Mouse (Mus musculus): Measurements from ENCODE around the gene Rnf114.

Gene Rnf114

DNA sequence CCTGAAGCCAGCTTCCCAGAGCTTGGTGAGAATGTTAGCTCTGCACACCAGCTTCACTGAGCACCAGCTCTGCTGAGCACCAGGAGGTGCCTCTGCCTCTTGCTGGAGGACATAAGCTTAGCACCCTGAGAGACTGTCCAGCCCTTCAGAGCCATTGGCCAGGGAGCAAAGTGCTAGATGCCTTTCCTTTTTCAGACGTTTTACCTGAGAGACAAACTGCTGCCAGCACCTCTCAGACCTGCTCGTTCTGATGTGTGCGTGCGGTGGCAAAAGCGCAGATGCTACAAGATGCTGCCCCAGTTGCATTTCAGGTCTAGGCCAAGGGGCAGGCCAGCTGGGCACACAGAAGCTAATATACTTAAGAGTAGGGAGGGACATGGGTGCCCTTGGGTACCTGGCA, 16.8 kb upstream of the Rnf114 start:
- DNase-seq = no peak

DNA sequence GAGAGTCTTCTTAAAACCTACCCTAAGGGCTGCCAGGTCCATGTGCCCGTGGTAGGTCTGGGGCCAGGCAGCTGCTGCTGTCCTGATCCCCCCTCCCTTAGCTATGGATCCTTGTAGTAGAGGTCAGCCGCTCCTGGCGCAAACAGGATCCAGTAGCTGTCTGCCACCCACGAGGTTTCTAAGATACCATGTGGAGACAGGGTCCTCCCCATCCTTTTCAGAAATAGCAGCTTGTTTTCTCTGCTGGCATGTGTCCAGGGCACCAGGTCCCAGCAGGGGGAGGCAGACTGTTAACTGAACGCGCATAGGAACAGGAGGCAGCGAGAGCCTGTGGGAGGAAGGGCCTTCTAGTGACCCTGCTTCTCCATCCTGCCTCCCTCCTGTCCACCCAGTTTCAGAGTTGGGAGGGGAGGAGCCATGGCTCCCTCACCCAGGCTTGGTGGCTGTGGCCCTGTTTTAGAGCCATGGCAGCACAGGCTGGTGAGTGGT, 16.2 kb upstream of the Rnf114 start:
- peak; percentile 54 for DNase-seq

DNA sequence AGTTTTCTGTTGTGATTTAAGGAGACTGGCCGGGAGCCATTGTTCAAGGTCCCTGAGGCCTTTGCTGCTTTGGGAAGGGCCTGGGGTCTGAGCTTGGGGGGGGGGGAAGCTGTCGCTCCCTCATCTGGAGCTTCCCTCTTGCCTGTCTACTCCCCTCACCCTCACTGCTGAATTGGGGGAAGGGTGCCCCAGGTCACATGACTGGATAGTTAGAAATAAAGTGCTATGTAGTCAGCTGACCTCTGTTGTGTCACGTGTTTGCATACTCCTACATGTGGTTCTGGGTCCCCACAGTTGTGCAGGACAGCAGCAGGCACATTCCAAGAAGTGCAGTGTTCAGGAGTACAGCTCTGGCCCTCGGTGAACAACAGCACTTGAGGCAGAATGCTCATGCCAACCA, 15.7 kb upstream of the Rnf114 start:
- no peak for DNase-seq

DNA sequence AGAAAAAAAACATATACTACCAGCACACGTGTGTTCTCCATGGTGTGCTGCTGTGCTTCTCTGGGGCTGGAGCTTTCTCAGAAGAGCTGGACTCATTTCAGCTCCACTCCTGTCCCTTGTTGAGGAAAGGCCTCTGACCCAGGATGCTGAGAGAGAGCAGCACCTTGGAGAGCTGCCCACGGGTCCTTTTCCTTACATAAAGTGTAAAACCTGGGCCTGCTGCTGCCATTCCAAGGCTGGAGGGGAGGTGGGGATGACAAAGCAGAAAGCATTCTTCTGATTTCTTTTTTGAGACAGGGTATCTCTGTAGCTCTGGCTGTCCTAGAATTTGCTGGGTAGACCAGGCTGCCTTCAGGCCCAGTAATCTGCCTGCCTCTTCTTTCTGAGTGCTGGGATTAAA, 14.3 kb upstream of the Rnf114 start:
- no peak for DNase-seq

DNA sequence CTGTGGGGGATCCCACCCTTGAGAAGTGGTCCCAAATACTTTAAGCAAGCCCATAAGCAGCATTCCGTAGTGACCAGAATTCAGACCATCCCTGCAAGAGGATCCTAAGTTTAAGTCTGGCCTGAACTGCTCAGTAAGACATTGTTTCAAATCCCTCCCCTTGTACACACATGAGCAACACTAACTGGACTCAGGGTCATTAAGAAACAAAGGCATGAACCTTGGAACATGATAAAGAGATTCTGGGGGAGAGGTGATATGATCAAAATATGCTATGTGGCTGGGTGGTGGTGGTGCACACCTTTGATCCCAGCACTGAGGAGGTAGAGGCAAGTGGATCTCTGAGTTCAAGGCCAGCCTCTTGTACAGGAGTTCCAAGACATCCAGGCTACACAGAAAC, 12.9 kb upstream of the Rnf114 start:
- no peak for DNase-seq

DNA sequence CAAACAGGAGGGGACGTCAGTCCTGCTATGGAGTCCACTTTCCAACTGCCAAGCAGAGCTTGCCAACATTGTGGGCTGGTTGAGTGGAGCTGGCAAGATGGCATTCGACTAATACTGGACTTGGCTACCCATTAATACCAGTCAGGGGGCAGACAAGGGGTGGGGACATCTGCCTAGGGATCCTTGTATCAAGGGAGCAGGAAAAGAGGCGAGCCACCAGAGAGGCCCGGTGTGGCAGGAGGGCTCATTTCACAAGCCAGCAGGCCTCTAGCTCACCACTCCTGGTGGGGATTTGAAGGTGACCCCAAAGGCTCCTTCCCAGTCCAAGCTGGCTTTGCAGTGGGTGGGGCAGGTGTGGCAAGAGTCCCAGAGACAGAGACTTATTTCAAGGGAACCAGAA, 9.8 kb upstream of the Rnf114 start:
- no peak for DNase-seq

DNA sequence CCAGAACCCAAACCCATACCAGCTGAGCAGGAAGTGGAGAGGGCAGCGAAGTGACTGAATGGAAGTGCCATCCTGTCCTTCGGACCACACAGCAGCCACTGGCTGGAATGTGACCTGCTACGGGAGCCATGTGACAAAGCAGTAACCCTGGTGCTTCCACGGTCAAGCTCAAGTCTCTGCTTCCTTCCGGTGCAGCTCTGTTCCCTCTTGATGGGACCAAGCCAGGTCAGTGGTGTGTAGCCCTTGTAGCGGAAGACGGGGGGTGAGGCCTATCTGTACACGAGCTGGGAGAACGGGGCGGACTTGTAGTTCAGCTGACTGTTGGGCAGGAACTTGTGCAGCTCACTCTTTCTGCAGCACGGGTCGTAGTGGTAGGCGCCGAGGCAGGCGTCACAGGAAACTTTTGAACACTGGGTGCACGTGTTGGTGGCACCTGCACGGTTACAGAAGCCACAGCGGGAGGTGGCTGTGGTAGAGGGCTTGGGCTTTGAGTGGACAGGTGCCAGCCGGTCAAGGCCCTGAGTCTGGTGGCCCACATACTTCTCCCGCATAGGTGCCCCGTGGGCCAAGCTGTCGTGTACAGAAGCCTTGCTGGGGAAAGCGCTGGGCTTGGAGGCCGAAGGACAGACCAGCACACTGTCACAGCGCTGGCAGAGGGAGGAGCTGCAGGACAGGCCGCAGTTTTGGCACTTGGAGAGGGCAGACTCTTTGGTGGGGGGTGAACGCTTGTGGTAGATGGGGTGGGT, 9.2 kb upstream of the Rnf114 start:
- DNase-seq = peak; percentile 76

DNA sequence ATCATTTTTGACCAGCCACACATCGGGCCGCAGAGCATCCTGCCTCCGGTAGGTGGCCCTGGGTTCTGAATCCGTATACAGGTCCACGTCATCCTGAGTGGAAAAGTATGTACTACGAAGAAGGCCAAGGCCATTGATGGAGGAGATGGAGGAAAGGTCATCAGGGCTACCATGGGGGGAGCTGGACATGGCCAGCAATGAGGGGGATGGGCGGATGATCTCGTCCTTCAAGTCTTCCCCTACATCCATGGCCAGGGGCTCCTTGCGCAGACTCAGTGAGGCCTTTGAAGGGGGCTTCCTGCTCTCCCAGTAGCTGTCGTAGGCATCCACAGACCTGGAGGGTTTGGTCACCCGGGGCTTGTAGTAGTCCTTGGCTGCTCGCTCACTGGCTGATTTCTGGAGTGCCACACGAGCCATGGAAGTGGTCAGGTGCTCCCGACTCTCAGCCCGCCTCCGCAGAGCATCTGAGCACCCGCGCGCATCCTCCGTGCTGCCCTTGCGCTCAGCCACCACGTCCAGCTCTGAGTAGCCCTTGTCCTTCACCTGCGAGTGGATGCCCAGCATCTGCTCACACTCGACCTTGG, 8.5 kb upstream of the Rnf114 start:
- DNase-seq = no peak

DNA sequence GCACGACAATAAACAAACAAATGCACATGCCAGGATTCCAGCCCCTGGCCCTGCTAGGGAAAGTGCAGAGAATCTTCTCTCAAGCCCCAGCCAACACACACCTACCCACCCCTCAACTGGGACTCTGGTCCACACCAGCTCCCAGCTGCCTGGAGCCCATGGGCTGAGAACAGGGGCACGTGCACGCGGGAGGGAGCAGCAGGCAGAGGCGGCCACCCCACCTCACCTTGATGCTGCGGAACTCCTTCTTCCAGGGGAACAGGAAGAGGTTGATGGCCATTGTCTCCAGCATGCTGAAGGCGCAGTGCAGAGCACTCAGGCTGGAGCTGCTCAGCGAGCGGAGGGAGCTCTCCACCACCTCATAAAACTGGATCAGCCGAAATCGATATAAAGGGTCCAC, 7.5 kb upstream of the Rnf114 start:
- no peak for DNase-seq

DNA sequence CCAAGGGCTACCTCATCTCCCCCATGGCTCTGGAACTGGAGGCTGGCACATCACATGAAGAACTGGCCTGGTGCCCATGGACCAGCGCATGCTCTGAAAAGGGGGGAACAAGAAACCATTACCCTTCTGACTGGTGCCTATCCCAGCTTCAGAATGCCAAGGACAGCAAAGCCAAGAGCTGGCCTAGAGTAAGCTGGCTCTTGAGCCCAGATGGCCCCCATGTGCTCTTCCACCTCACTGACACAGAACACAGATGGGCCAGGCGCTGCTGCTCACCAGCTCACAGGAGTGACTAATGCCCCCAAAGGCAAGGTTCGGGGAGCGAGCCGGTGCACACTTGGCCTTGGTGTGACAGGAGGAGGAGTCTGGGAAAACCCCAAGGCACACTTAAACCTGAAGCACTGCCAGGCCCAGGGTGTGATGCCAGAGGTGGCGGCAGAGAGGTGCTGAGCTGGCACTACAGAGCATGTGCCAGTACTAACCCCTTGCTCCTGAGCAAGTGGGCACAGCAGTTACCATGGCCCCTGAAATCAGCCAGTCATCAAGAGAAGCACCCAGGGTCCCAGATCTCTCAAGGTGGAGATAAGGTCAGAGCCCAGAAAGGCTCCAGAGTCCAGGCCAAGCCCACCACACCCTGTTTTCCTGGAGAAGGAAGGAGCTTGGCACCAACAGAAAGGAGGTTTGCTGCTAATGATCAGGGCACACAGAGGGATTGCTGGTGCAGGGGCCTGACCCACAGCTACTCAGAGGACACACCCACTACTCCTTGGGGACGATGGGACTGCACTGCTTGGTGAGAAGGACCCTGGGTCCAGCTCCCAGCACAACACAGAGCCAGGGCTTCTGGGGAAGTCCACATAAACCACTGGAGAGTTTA, 6.7 kb upstream of the Rnf114 start:
- DNase-seq = peak; percentile 87

DNA sequence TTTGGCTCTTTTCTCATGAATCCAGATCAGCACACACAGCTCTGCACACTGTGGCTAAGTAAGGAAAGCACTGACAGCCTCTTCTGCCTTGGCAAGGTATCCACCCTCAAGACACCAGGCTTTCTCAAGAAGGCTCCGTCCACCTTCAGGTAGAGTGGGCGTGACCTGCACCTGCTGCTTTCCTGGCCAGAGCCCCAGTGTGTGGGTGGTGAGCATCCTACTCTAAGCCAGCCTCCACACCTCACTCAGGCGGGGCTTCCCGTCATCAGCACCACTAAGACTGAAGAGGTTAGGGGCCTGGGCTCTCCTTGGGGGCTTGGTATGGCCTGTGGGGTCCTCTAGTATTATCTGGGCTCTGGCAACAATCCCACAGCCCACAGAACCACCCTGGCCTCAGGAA, 5.9 kb upstream of the Rnf114 start:
- no peak for DNase-seq

DNA sequence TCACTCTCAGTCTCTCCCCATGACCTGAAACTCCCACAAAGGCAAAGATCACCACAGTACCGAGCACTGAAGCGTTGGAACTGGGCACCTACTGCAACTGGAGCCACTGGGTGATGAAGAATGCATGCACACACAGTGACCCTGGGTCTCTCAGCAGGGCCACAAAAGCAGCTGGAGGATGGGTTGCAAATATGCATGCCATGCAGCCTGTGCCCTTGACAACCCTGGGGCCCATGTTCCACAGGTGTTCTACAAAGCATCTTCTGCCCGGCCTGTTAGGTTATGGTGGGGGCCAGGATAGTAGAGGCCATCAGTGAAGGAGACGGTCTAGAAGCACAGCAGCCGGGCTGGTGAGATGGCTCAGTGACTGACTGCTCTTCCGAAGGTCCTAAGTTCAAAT, 4.9 kb upstream of the Rnf114 start:
- DNase-seq = no peak

DNA sequence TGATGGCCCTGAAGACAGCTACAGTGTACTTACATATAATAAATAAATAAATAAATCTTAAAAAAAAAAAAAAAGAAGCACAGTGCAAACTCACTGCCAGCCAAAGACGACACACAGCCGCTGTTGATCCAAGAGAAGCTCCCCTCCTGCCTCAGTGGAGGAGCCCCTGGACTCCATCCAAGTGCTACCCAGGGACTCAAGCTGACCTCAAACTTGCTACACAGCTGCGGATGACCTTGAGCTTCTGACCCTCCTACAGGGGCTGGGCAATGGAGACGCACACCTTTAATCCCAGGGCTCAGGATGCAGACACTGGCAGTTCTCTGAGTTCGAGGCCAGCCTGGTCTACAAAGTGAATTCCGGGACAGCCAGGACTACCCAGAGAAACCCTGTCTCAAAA, 4.5 kb upstream of the Rnf114 start:
- DNase-seq = no peak

DNA sequence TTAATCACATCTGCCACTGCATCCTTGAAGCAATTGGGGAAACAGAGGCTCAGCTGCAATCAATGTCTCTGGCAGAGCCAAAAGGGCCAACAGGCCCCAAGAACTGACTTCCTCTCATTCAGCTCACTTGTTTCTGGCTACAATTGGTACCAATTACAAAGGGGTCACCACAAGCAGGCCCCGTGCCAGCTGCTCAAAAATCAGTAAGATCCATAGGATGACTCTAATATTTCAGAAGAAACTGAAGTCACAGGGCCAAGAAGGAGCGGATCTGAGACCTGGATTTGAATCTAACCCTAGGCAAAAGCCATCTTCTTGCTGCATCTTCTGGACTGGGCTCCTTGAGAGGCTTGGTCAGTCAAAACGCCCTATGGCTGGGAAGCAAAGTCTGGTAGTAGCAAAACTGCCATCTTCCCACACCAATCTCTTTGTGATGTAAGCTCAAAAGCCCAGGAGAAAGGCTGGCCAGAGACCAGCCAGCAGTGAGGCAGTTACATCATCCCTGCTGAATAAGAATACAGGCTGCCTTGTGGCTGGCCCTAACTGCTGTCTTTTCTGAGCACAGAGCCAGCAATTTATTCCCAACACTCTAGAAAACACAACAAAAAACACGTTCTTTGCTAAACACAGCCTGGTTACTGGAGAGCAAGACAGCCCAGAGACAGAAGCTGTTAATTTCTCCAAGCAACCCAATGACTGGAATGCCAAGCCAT, 1.5 kb upstream of the Rnf114 start:
- DNase-seq = no peak

DNA sequence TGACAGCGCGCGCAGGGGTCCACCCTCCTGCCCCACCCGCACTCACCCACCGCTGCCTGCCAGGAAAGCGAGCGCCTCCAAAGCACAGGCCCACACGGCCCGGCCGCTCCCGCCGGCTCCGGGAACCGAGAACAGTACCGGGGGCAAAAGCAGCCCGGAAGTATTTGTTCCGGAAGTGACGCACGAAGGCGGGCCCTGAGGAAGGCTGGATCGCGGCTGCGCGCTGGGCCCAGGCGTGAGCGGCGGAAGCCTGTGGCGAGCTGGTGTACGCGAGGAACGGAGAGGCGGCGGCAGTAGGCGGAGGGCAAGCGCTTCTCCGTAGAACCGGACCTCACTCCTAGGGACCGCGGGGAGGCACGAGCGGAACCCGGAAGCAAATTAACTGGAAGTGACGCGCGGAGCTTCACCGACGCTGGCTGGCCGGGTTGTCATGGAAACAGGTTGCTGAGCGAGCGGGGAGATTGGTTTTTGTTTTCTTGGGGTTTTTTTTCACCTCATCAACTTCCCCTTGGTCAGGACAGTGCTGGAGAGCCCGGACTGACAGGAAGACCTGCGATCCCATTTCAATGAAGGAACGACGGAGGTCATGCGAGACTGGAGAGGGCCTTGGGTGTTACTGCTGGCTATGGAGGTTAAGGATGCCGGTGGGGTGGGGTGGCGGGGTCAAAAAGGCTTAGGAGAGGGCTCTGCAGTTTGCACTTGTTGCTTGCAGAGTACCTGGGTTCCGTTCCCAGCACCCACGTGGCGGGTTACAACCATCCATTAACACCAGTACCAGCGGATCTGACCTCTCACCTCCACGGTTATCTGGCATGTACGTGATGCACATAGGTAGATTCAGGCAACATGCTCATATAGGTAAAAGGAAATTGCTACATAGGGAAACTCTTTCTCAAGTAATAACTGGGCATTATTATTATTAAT, 530 bp downstream of the Rnf114 start, which contains the start of gene Spata2:
TSS of gene Spata2 (minus strand) at position 175 of the 924 bp plus-strand sequence.
- peak; percentile 94 for DNase-seq

DNA sequence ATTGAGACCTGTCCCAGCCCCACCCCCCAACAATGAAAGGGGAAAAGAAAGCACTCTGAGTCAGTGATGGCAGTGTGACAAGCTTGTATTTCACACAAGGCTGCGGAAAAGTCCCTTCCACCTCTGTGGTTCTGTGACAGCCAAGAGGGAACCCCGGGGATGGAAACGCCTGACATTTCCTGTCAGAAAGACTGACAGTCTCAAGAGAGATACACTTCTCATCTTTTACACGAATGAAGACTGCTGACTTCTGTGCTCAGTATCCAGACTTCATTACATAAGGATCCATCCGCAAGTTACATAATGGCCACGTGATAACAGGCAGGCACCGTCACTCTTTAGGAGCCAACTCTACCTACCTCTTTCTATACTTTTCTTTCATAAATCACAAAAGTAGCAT, 4.0 kb downstream of the Rnf114 start:
- DNase-seq = no peak

DNA sequence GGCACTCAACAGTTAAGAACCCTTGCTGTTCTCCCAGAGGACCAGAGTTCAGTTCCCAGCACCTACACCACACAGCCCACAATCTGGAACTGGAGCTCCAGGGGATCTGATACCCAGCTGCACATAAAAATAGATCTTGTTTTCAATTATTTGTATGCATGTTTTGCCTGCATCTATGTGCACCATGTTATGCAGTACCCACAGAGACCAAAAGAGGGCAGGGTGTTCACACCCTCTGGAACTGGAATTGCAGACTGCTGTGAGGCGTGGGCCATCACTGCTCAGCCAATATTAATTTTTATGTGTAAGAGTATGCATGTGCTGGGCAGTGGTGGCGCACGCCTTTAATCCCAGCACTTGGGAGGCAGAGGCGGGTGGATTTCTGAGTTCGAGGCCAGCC, 4.8 kb downstream of the Rnf114 start:
- DNase-seq = peak; percentile 77

DNA sequence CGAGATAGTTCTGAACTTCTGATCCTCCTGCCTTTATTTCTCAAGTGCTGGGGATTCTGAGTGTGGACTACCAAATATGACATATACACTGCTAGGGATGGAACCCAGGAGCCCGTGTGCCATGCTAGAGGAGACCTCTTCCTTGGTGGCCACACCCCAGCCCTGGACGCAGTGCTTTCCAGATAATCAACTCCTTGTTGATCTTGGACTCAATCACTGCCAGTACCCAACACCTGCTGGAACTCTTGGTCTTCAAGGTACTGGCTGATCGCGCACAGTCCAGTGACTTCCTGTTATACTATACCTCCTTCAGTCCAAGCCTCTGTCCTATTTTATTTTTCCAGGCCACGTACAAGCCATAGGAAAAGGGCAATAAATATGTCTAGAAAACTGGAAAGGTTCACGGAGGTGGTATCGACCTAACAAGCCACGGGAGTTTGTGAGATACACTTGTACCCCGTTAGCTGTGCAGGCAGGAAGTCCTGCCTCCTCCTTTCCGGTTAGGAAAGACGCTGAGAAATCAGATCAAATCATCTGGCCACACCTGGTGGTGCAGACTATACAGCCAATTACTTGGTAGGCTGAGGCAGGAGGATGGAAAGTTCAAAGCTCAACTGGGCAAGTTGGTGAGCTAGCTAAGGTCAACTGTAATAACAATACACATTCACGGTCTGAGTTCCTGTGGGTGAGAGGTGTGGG, 10.3 kb downstream of the Rnf114 start:
- DNase-seq = no peak

DNA sequence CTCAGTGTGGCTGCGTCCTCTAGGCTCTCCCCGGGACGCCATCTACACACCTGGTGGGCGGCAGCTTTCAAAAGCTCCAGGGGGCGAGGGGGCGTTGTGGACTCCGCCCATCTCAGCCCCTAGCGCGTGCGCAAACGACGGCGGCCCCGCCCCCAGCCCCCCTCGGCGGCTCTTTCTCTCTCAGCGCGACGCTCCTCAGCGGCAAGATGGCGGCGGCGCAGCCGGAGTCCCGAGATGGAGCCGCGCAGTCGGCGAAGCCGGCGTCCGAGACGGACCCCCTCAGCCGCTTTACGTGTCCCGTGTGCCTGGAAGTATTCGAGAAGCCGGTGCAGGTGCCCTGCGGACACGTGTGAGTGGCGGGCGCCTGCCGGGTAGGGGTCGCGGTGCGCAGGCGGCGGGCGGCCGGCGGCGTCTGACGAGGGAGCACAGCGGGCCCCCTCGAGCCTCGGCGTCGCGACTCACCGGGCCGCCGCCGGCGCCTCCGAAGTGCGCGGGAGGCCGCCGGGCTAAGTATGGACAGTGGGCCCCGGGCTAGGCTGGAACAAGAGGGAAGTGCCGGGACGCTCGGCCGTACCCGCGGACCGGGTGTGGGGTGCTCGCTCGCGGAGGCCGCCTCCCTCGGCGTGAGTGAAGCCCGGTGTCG, 10.9 kb downstream of the Rnf114 start:
- peak; percentile 87 for DNase-seq

DNA sequence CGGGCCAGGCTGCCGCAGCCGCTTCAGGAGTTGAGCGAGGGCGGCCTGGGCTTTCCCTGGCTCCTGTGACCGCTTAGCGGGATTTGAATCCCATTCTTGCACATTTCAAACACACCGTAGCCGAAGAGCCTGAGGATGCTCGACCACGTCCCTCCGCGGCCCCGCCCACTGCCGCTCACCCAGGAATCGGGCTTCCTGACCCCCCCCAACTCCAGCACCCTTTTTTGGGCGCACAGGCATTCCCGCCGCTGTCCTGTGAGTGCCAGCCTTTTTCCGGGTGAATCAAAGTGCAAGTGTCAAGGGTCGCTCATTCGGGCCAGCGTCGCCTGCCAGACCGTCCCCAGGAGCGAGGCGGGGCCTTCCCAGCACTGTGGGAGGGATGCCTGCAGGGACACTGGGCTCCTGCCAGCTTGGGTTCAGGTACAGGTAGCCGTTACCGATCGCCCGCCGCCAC, 11.5 kb downstream of the Rnf114 start:
- peak; percentile 91 for DNase-seq

DNA sequence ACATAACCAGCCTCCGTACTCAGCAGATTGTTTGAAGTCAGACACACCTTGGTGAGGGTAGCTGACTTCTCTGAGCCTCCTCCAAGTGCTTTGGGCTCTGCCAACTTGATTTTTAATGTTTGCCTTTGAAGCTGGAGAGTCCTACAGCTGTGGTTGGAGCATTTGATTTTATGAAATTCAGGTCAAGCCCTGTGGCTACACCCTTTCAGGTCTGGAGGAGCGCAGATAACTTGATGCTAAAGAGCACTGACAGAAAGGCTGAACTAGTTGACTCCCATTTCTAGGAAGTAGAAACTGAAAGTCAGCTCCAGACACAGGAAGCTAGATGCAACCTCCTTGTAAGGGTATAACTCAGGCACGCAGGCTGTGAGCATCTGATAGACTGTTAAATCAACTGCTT, 12.7 kb downstream of the Rnf114 start:
- no peak for DNase-seq

All from kidney, adult 9 months (tissue).